Comparison of ENCODE assay signal across 9 mouse cellular contexts in the genomic region with DNA sequence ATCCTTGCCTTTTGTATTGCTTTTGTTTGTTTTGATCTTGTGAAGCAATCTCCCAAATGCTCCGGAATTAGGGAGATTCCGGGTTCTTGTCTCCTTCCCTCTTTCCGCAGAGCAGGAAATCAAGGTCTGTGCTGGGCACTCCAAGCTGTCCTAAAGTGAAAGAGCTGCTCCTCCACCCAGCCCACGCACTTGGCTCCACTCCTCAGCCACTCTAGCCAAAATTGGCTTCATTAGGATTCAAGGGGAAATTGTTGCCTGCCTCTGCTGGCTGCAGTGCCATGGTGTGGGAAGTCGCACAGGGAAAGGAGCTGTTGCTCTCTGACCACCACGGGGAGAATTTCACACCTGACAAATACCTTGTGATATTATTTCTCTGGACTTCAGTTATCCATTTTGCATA.
A peak's percentile ranks its signal among the peaks of the same experiment; 100 is the strongest.
DNase-seq lines count a peak whose midpoint lies in the region; ATAC-seq lines count a peak whose summit lies in the region.
"Had no signal": no experiment of that assay in that cellular context is flagged by ENCODE, and none has a peak within 500 bp of the region (broad histone marks: within the 10 kb centered on the region; RNA-seq: fewer than 3 reads in every experiment).

No protein-coding gene starts in this region.

- DNase-seq in cerebellum, adult 18-20 months: peak; percentile 90 to 96
- peak; percentile 11 for DNase-seq in gastrocnemius, postnatal 25 days
- DNase-seq in left cerebral cortex, postnatal 4 days: peak; percentile 75
- peak; percentile 51 for DNase-seq in telencephalon, adult 2 months (ENCODE audit: low read depth, low spot score)
- DNase-seq in MN1 (ENCODE audit: low spot score): no peak
- DNase-seq in thymus, postnatal 10 days (ENCODE audit: low spot score in 2 of 2): no peak

- H3K36me3 ChIP-seq in heart, embryonic 15.5 days: no peaks in the 10 kb centered on the region
- H3K36me3 ChIP-seq in heart, embryonic 11.5 days (ENCODE audit: control insufficient read depth, insufficient read depth, low read length): no peaks in the 10 kb centered on the region
- H3K36me3 ChIP-seq: neural tube, embryonic 12.5 days had no signal

- no peaks in the 10 kb centered on the region for H3K4me1 ChIP-seq in heart, embryonic 15.5 days (replicated peaks)
- H3K4me1 ChIP-seq in heart, embryonic 11.5 days (ENCODE audit: control insufficient read depth, insufficient read depth, low read length): no peaks in the 10 kb centered on the region
- H3K4me1 ChIP-seq: neural tube, embryonic 12.5 days had no signal

- no peak overlapping the region for H3K27ac ChIP-seq in heart, embryonic 15.5 days
- no peak overlapping the region for H3K27ac ChIP-seq in heart, embryonic 11.5 days (ENCODE audit: low read depth, low read length)
- H3K27ac ChIP-seq: neural tube, embryonic 12.5 days had no signal

- ATAC-seq in heart, embryonic 15.5 days (replicated peaks; ENCODE audit: insufficient number of reproducible peaks, insufficient read depth, low FRiP score, low read depth): no peak
- no peak for ATAC-seq in heart, embryonic 11.5 days (replicated peaks; ENCODE audit: insufficient number of reproducible peaks, low FRiP score, low TSS enrichment)

- 51% methylated on average over 6 of the region's 6 CpGs for WGBS in heart, embryonic 15.5 days
- WGBS in heart, embryonic 11.5 days (ENCODE audit: insufficient replicate concordance): 64% methylated on average over 6 of the region's 6 CpGs

- no peaks in the 10 kb centered on the region for H3K27me3 ChIP-seq in heart, embryonic 15.5 days
- H3K27me3 ChIP-seq in heart, embryonic 11.5 days (ENCODE audit: control insufficient read depth, insufficient read depth, low read length): no peaks in the 10 kb centered on the region
- H3K27me3 ChIP-seq: neural tube, embryonic 12.5 days had no signal

- intact Hi-C loops in left cerebral cortex, postnatal 4 days (cut with DNase I): no loop called here

- no peak overlapping the region for H3K4me3 ChIP-seq in heart, embryonic 15.5 days
- H3K4me3 ChIP-seq in heart, embryonic 11.5 days (ENCODE audit: low read depth, low read length): no peak overlapping the region
- H3K4me3 ChIP-seq: neural tube, embryonic 12.5 days had no signal

- 0 out of 2 replicates have a peak overlapping the region, but pooled peaks have one; percentile 13 for H3K4me2 ChIP-seq in heart, embryonic 15.5 days
- no peak overlapping the region for H3K4me2 ChIP-seq in heart, embryonic 11.5 days
- H3K4me2 ChIP-seq: neural tube, embryonic 12.5 days had no signal

- no peaks in the 10 kb centered on the region for H3K9me3 ChIP-seq in heart, embryonic 15.5 days (replicated peaks)
- H3K9me3 ChIP-seq in heart, embryonic 11.5 days (replicated peaks; ENCODE audit: control insufficient read depth, low read length): no peaks in the 10 kb centered on the region
- H3K9me3 ChIP-seq: neural tube, embryonic 12.5 days had no signal

- no peak overlapping the region for H3K9ac ChIP-seq in heart, embryonic 15.5 days
- no peak overlapping the region for H3K9ac ChIP-seq in heart, embryonic 11.5 days (ENCODE audit: low read depth, low read length)
- H3K9ac ChIP-seq: neural tube, embryonic 12.5 days had no signal

Comparison
In these comparisons a context has a peak if more than half of its experiments do, and no peak if none do; other contexts are left out.
1. DNase-seq: peak in cerebellum, adult 18-20 months (2 of 2), gastrocnemius, postnatal 25 days (single experiment), left cerebral cortex, postnatal 4 days (single experiment) and telencephalon, adult 2 months (single experiment); none in MN1 (single experiment) and thymus, postnatal 10 days (0 of 2).